Mouse (Mus musculus) adrenal gland, adult (tissue): ENCODE measurements at regions not wholly inside any gene's neighbourhood (a gene's known extent, or its start where the extent isn't known, plus 50 kb on each side); places are given as distances from the start of the nearest gene placed in this dataset.

ENCODE experiments used
- DNase-seq, 2 experiments: peaks; one replicate each; pipeline ENCODE4 v3.0.0; 2022 to 2023; ENCODE audit warnings: low spot score in 1 of 2; ENCODE audit not compliant: inconsistent age in 2 of 2

GRCm38 (mm10) chr7:113441906-113442305, 53.5 kb upstream of the Pth start:
- no peak for DNase-seq

- peak in 1 of 2 experiments; percentile 73 for DNase-seq
Observed at GRCm38 (mm10) chr7:113443566-113443965, 55.2 kb upstream of the Pth start.

- no peak for DNase-seq
Observed at GRCm38 (mm10) chr7:113444991-113445390, 56.6 kb upstream of the Pth start.

DNA sequence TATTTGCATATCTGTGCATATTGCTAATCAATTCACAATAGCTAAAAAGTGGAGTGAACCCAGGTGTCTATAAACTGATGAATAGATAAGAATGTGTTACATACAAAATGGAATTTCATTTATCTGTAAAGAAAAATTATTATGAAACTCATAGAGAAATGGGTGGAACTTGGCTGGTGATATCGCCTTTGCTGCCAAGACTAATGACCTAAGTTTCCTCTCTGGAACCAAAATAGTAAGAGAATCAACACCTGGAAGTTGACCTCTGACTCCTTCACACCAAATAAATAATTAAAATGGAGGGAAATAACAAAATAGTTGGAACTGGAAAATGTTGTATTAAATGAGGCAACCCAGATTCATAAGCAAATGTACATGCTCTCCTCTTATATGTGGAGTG, 53.2 kb upstream of the Far1 start:
- DNase-seq: peak in 1 of 2 experiments; percentile 46

GRCm38 (mm10) chr7:113462286-113462685, 51.3 kb upstream of the Far1 start:
- no peak for DNase-seq
